Comparison of ENCODE assay signal across 24 mouse cellular contexts in the genomic region with DNA sequence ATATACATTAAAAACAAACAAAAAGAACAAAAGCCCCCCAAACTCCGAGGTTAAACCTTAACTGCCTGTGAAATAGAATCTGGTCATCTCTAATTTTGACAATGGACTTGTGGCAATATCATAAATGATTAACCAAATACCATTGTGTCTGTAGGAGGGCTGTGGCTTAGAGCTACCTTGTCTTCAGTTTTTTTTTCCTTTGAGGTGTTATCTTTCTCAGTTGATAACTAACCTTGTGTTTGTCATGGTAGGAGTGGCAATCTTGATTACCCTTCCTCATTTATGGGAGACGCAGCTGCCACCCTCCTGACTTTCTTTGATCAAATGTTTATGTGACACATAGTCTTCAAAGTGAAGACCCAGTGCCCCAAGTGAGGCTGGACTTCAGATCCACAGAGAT.
"Had no signal": no experiment of that assay in that cellular context is flagged by ENCODE, and none has a peak within 500 bp of the region (broad histone marks: within the 10 kb centered on the region; RNA-seq: fewer than 3 reads in every experiment).

No protein-coding gene starts in this region.

- H3K36me3 ChIP-seq: heart, embryonic 12.5 days; hindbrain, embryonic 10.5 days; hindbrain, embryonic 12.5 days; limb, embryonic 13.5 days; limb, embryonic 15.5 days had no signal

- H3K27ac ChIP-seq: gastrocnemius, adult 2 months; heart, adult 2 months; hindbrain, embryonic 10.5 days; hindbrain, embryonic 12.5 days; hindbrain, embryonic 14.5 days; layer of hippocampus, adult 2 months; limb, embryonic 13.5 days; limb, embryonic 15.5 days had no signal

- H3K4me2 ChIP-seq: heart, embryonic 12.5 days; hindbrain, embryonic 12.5 days; hindbrain, embryonic 14.5 days; limb, embryonic 13.5 days; limb, embryonic 15.5 days had no signal

- DNase-seq: gastrocnemius, adult 2 months; gastrocnemius, postnatal 10 days; gastrocnemius, postnatal 25 days; heart, adult 2 months; heart, postnatal 10 days; heart, postnatal 4 days; kidney, adult 18-20 months; kidney, adult 8-10 months; kidney, postnatal 10 days; kidney, postnatal 25 days; kidney, postnatal 4 days; layer of hippocampus, adult 9-11 months; layer of hippocampus, postnatal 36 days; left cerebral cortex, postnatal 4 days had no signal

- H3K9me3 ChIP-seq: heart, embryonic 12.5 days; hindbrain, embryonic 10.5 days; hindbrain, embryonic 12.5 days; limb, embryonic 13.5 days; limb, embryonic 15.5 days had no signal

- H3K4me3 ChIP-seq: gastrocnemius, adult 2 months; heart, adult 2 months; heart, embryonic 12.5 days; hindbrain, embryonic 10.5 days; hindbrain, embryonic 12.5 days; layer of hippocampus, adult 2 months; limb, embryonic 13.5 days; limb, embryonic 15.5 days had no signal

- H3K4me1 ChIP-seq: heart, embryonic 12.5 days; hindbrain, embryonic 12.5 days had no signal

- H3K9ac ChIP-seq: heart, embryonic 12.5 days; hindbrain, embryonic 12.5 days; hindbrain, embryonic 14.5 days; limb, embryonic 13.5 days; limb, embryonic 15.5 days had no signal

- H3K27me3 ChIP-seq: heart, embryonic 12.5 days; hindbrain, embryonic 12.5 days; limb, embryonic 13.5 days; limb, embryonic 15.5 days had no signal

- ATAC-seq: forebrain, embryonic 16.5 days; hindbrain, embryonic 16.5 days; inflammation-experienced regulatory T-cells, adult 6 months had no signal
